Mouse (Mus musculus) CH12.LX (cell line): ENCODE data around the gene Camkk2. TPM values are rescaled to one million over a fixed set of nuclear protein-coding genes. Genes with fewer than 3 reads are reported as not detected.
A peak's percentile ranks its signal among the peaks of the same experiment; 100 is the strongest.

Experiments
- DNase-seq: peaks from one replicate; pipeline ENCODE4 v3.0.0-alpha.2; 2013; ENCODE audit errors: extremely low read depth
- H3K27ac ChIP-seq: 2 replicates; pipeline ENCODE4 v1.5.1; 2012; ENCODE audit warnings: low read depth, mild to moderate bottlenecking, control low read depth, moderate library complexity; ENCODE audit not compliant: insufficient read depth
- H3K27me3 ChIP-seq: replicated peaks from 2 replicates; pipeline ENCODE3; 2012; ENCODE audit warnings: inconsistent platforms
- H3K36me3 ChIP-seq, 2 experiments: replicated peaks in 1 of 2; 2 replicates each; pipeline versions ENCODE3 to v1.6.1; 2012; ENCODE audit warnings: inconsistent platforms in 1 of 2, low read length in 1 of 2, mild to moderate bottlenecking in 1 of 2, mixed read lengths in 1 of 2, moderate library complexity in 1 of 2; ENCODE audit not compliant: control insufficient read depth in 1 of 2, insufficient read depth in 1 of 2
- H3K4me1 ChIP-seq, 2 experiments: 2 replicates each; pipeline ENCODE4 v1.6.1; 2012; ENCODE audit warnings: inconsistent platforms in 1 of 2, moderate library complexity in 1 of 2; ENCODE audit not compliant: insufficient read depth in 2 of 2, control insufficient read depth in 1 of 2
- H3K4me2 ChIP-seq: 2 replicates; pipeline ENCODE4 v1.6.1; 2012; ENCODE audit warnings: low read depth, mild to moderate bottlenecking, control low read depth; ENCODE audit not compliant: poor library complexity, insufficient read depth, severe bottlenecking
- H3K4me3 ChIP-seq, 3 experiments: fragments of 150-350 bp in 1 of 3; sonication (generic) in 1 of 3; replicated peaks in 1 of 3; 2 replicates each; pipeline versions ENCODE3 to v1.5.1; 2011 to 2012; ENCODE audit warnings: low read depth in 2 of 3, low read length in 2 of 3, mild to moderate bottlenecking in 2 of 3, moderate library complexity in 2 of 3, control low read depth in 1 of 3, improper control_type of control experiment in 1 of 3, inconsistent platforms in 1 of 3, mixed read lengths in 1 of 3; ENCODE audit not compliant: poor library complexity in 1 of 3
- H3K79me2 ChIP-seq: replicated peaks from 2 replicates; pipeline ENCODE4 v1.6.1; 2012; ENCODE audit warnings: mild to moderate bottlenecking, moderate library complexity; ENCODE audit not compliant: control insufficient read depth, poor library complexity, insufficient read depth, severe bottlenecking; ENCODE audit errors: extremely low read depth
- H3K9ac ChIP-seq: 2 replicates; pipeline ENCODE4 v1.6.1; 2012; ENCODE audit warnings: low read depth, mild to moderate bottlenecking, control low read depth, moderate library complexity; ENCODE audit not compliant: insufficient read depth
- H3K9me3 ChIP-seq: replicated peaks from 2 replicates; pipeline ENCODE3; 2012; ENCODE audit warnings: low read length, inconsistent platforms, mixed read lengths
- BHLHE40 ChIP-seq: IDR thresholded peaks from 2 replicates; pipeline ENCODE4 v1.6.1; 2011; ENCODE audit warnings: mild to moderate bottlenecking, low read depth, low read length, improper control_type of control experiment
- CTCF ChIP-seq, 2 experiments: IDR thresholded peaks in 1 of 2; conservative IDR thresholded peaks in 1 of 2; 2 replicates each; pipeline ENCODE4 v1.5.1; 2011 to 2012; ENCODE audit warnings: low read depth in 2 of 2, low read length in 2 of 2, improper control_type of control experiment in 1 of 2, inconsistent platforms in 1 of 2, mild to moderate bottlenecking in 1 of 2, moderate library complexity in 1 of 2
- E2F4 ChIP-seq: IDR thresholded peaks from 2 replicates; pipeline ENCODE4 v1.6.1; 2011; ENCODE audit warnings: low read depth, low read length, improper control_type of control experiment; ENCODE audit not compliant: insufficient replicate concordance
- EP300 ChIP-seq: IDR thresholded peaks from 2 replicates; pipeline ENCODE4 v1.6.1; 2011; ENCODE audit warnings: low read length, improper control_type of control experiment
- ETS1 ChIP-seq: conservative IDR thresholded peaks from 2 replicates; pipeline ENCODE4 v1.6.1; 2012; ENCODE audit warnings: low read depth, mild to moderate bottlenecking, inconsistent platforms, low read length, improper control_type of control experiment, moderate library complexity
- IRF4 ChIP-seq: IDR thresholded peaks from 2 replicates; pipeline ENCODE4 v1.6.1; 2014; ENCODE audit warnings: low read depth, mild to moderate bottlenecking, inconsistent platforms, low read length, improper control_type of control experiment
- JUN ChIP-seq: IDR thresholded peaks from 2 replicates; pipeline ENCODE4 v1.6.1; 2011; ENCODE audit warnings: low read depth, mild to moderate bottlenecking, low read length, improper control_type of control experiment, moderate library complexity; ENCODE audit not compliant: insufficient read depth
- JUND ChIP-seq: conservative IDR thresholded peaks from 2 replicates; pipeline ENCODE4 v1.6.1; 2011; ENCODE audit warnings: low read depth, low read length, improper control_type of control experiment
- MAFK ChIP-seq: IDR thresholded peaks from 2 replicates; pipeline ENCODE4 v1.6.1; 2011; ENCODE audit warnings: low read length, improper control_type of control experiment; ENCODE audit not compliant: insufficient replicate concordance
- MEF2A ChIP-seq: IDR thresholded peaks from 2 replicates; pipeline ENCODE4 v1.6.1; 2014; ENCODE audit warnings: low read depth, mild to moderate bottlenecking, inconsistent platforms, low read length, improper control_type of control experiment, borderline replicate concordance
- POLR2A ChIP-seq: IDR thresholded peaks from 2 replicates; pipeline ENCODE4 v1.6.1; 2011; ENCODE audit warnings: low read depth, mild to moderate bottlenecking, improper control_type of control experiment, low read length
- RAD21 ChIP-seq: IDR thresholded peaks from 2 replicates; pipeline ENCODE4 v1.6.1; 2011; ENCODE audit warnings: low read depth, mild to moderate bottlenecking, low read length, improper control_type of control experiment, moderate library complexity
- SMC3 ChIP-seq: IDR thresholded peaks from 2 replicates; pipeline ENCODE4 v1.6.1; 2011; ENCODE audit warnings: low read depth, low read length, improper control_type of control experiment
- TBP ChIP-seq: conservative IDR thresholded peaks from 2 replicates; pipeline ENCODE4 v1.6.1; 2011; ENCODE audit warnings: low read depth, low read length, improper control_type of control experiment
- TCF12 ChIP-seq: IDR thresholded peaks from 2 replicates; pipeline ENCODE4 v1.6.1; 2014; ENCODE audit warnings: low read depth, mild to moderate bottlenecking, inconsistent platforms, low read length, improper control_type of control experiment
- ZC3H11A ChIP-seq: IDR thresholded peaks from 2 replicates; pipeline ENCODE4 v1.6.1; 2012; ENCODE audit warnings: low read depth, mild to moderate bottlenecking, inconsistent platforms, low read length, improper control_type of control experiment
- ZNF384 ChIP-seq: IDR thresholded peaks from 2 replicates; pipeline ENCODE4 v1.6.1; 2012; ENCODE audit warnings: low read depth, low read length, improper control_type of control experiment, inconsistent platforms
- dilution Hi-C: fragments of 300-500 bp; cut with MboI; formaldehyde crosslinking; loops from 2 replicates; pipeline ENCODE4 v1.14.3; 2020; ENCODE audit warnings: low sequenced_read_pairs; ENCODE audit not compliant: extremely low pct_unique_long_range_greater_than_20kb, extremely low pct_ligation_motif_present
- in situ Hi-C: fragments of 300-500 bp; cut with MboI; formaldehyde crosslinking; loops from 3 replicates; pipeline ENCODE4 v1.14.3; 2019; ENCODE audit warnings: low sequenced_read_pairs, low pct_ligation_motif_present, low pct_unique_long_range_greater_than_20kb, mixed read lengths
- polyA plus RNA-seq: library from polyadenylated mRNA; unstranded; fragments of >175 nt; gene quantifications from 2 replicates; pipeline ENCODE4 v1.2.1, GENCODE M21; 2012; ENCODE audit warnings: low read depth; ENCODE audit not compliant: insufficient read length
- total RNA-seq, 2 experiments: library from RNA; depleted of rRNA; stranded (reverse); fragments of 300-350 nt in 1 of 2; fragments of >200 nt in 1 of 2; gene quantifications; 2 replicates each; pipeline ENCODE4 v1.2.3; 2012 to 2014

Gene Camkk2
- total and polyA plus RNA-seq, 3 experiments: 8.6 to 12.7 (median 12.3) TPM

GRCm38 (mm10) chr5:122824450-122824849, 45.2 kb upstream of the Camkk2 start:
- Histone ChIP-seq H3K36me3 (peaks cover 1 to 5% of the 10 kb centered on the region in 2 experiments), H3K27me3 (no peaks in the 10 kb centered on the region), H3K4me3 (no peak overlapping the region), H3K9ac (peak overlapping the region; percentile 42; the same call in 1 of the 2 replicates), H3K9me3 (no peaks in the 10 kb centered on the region), H3K4me1 (peaks cover 4 to 28% of the 10 kb centered on the region in 2 experiments), H3K79me2 (peaks cover 8% of the 10 kb centered on the region), H3K27ac (no peak overlapping the region), H3K4me2 (0 out of 2 replicates have a peak overlapping the region, but pooled peaks have one; percentile 40)
- DNase-seq: peak; percentile 81
- in situ Hi-C loops: no loop called here
- dilution Hi-C loops: no loop called here
- no peak for TF ChIP-seq ZC3H11A
- TF ChIP-seq E2F4: no peak
- peak; percentile 20 to 43; a peak in 2 of 4 replicates for TF ChIP-seq CTCF (conservative IDR thresholded peaks at IDR 0.05 in 1 of 2, IDR thresholded peaks at IDR 0.05 in 1 of 2; ENCODE audit: low read depth in 2 of 2, low read length in 2 of 2)
- TF ChIP-seq IRF4: peak; percentile 71
- TF ChIP-seq MEF2A: 0 out of 2 replicates have a peak, but pooled peaks have one; percentile 20
- TF ChIP-seq JUND: peak; percentile 67; the same call in 1 of the 2 replicates
- TF ChIP-seq JUN: peak; percentile 56; the same call in 1 of the 2 replicates
- peak; percentile 93 for TF ChIP-seq TCF12
- peak; percentile 84; the same call in 1 of the 2 replicates for TF ChIP-seq EP300
- no peak for TF ChIP-seq SMC3
- TF ChIP-seq ETS1: peak; percentile 70; the same call in 1 of the 2 replicates
- TF ChIP-seq MAFK: 0 out of 2 replicates have a peak, but pooled peaks have one; percentile 34
- 0 out of 2 replicates have a peak, but pooled peaks have one; percentile 8 for TF ChIP-seq TBP
- 0 out of 2 replicates have a peak, but pooled peaks have one; percentile 16 for TF ChIP-seq POLR2A

- dilution Hi-C loops (no loop called here), in situ Hi-C loops (no loop called here)
- DNase-seq: no peak
- Histone ChIP-seq H3K9me3 (no peaks in the 10 kb centered on the region), H3K4me1 (peaks cover 7 to 31% of the 10 kb centered on the region in 2 experiments), H3K9ac (no peak overlapping the region), H3K27me3 (no peaks in the 10 kb centered on the region), H3K4me2 (no peak overlapping the region), H3K4me3 (no peak overlapping the region), H3K36me3 (peaks cover 4 to 9% of the 10 kb centered on the region in 2 experiments), H3K79me2 (peaks cover 12% of the 10 kb centered on the region), H3K27ac (no peak overlapping the region)
- TF ChIP-seq BHLHE40: no peak
- no peak for TF ChIP-seq E2F4
- TF ChIP-seq RAD21: no peak
- TF ChIP-seq ZNF384: peak; percentile 81
- TF ChIP-seq CTCF (conservative IDR thresholded peaks at IDR 0.05 in 1 of 2, IDR thresholded peaks at IDR 0.05 in 1 of 2; ENCODE audit: low read depth in 2 of 2, low read length in 2 of 2): peak in 1 of 2 experiments; percentile 40; a peak in 2 of 4 replicates
Observed at GRCm38 (mm10) chr5:122823976-122824375, 44.8 kb upstream of the Camkk2 start.
